Mouse (Mus musculus) testis, adult 2 months (tissue): ENCODE measurements around the gene Nagk. TPM values are rescaled to one million over a fixed set of nuclear protein-coding genes. Genes with fewer than 3 reads are reported as not detected.
"Not testable (repeated sequence)": the region's sequence is repeated elsewhere in the genome, so short reads cannot be mapped to it uniquely, and the experiment has no call there.

ENCODE experiments used
- H3K27ac ChIP-seq: fragments of 200-500 bp; 2 replicates; pipeline ENCODE4 v1.5.1; 2012; ENCODE audit warnings: low read depth, low read length; ENCODE audit not compliant: control insufficient read depth, insufficient read depth
- H3K27me3 ChIP-seq: fragments of 200-500 bp; 2 replicates; pipeline ENCODE4 v1.6.1; 2012; ENCODE audit warnings: mild to moderate bottlenecking, low read length, moderate library complexity; ENCODE audit not compliant: control insufficient read depth, insufficient read depth
- H3K36me3 ChIP-seq: fragments of 200-500 bp; 2 replicates; pipeline ENCODE4 v1.6.1; 2012; ENCODE audit warnings: mild to moderate bottlenecking, low read length; ENCODE audit not compliant: control insufficient read depth, insufficient read depth
- H3K4me1 ChIP-seq: fragments of 200-500 bp; 2 replicates; pipeline ENCODE4 v1.6.1; 2012; ENCODE audit warnings: low read length; ENCODE audit not compliant: control insufficient read depth, insufficient read depth
- H3K4me3 ChIP-seq: fragments of 200-500 bp; 2 replicates; pipeline ENCODE4 v1.5.1; 2012; ENCODE audit warnings: low read depth, mild to moderate bottlenecking, low read length, moderate library complexity, mixed read lengths; ENCODE audit not compliant: control insufficient read depth
- CTCF ChIP-seq: fragments of 200-500 bp; IDR thresholded peaks from 2 replicates; pipeline ENCODE4 v1.5.1; 2012; ENCODE audit warnings: low read depth, mild to moderate bottlenecking, inconsistent platforms, low read length, moderate library complexity; ENCODE audit not compliant: control insufficient read depth, insufficient read depth, insufficient replicate concordance
- POLR2A ChIP-seq: fragments of 200-500 bp; IDR thresholded peaks from 2 replicates; pipeline ENCODE4 v1.6.1; 2012; ENCODE audit warnings: low read depth, mild to moderate bottlenecking, inconsistent platforms, low read length, moderate library complexity; ENCODE audit not compliant: control insufficient read depth
- polyA plus RNA-seq: library from polyadenylated mRNA; depleted of rRNA; stranded (reverse); fragments of >200 nt; gene quantifications from 2 replicates; pipeline ENCODE4 v1.2.3, GENCODE M21; 2012

The Nagk gene
- polyA plus RNA-seq, 1 experiment, result 56.2 TPM

DNA sequence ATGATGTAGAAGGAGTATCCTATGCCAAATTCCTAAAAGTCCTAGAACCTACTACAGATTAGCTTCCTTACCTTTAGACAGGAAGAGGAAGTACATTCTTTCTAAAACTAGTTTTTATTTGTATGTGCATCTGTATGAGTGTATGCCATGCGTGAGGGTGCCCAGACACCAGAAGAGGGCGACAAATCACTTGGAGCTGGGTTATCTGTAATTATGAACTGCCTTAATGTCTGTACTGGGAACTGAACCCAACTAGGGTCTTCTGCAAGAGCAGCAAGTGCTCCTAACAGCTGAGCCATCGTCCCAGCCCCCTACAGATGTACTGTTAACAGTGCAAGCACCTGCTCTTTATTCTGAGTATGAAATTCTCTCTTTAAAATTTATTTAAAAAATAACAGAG is 21.0 kb downstream of the Nagk start:
- no peaks in the 10 kb centered on the region for H3K36me3 ChIP-seq
- H3K4me3 ChIP-seq, result no peak overlapping the region
- no peaks in the 10 kb centered on the region for H3K4me1 ChIP-seq
- no peak overlapping the region for H3K27ac ChIP-seq
- no peaks in the 10 kb centered on the region for H3K27me3 ChIP-seq
- TF ChIP-seq POLR2A (no peak), CTCF (no peak)

DNA sequence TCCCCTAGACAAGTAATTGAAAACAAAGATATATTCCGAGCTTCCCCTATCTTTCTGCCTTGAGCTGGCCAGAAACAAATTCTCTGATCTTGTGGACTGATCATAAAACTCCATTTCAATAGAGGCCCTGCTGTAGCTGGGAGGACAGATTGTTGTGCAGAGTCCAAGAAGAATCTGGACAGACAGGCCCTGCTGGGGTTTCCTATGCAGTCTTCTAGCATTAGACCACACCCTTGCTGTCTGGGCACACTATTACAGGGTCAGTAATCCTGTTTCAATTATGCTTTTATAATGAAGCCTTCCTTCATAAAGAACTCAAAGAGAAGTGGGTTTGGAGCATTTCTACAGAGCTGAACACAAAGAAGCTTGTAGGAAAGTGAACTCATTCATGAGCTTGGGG is 24.2 kb downstream of the Nagk start:
- Histone ChIP-seq H3K27ac (no peak overlapping the region), H3K36me3 (no peaks in the 10 kb centered on the region), H3K4me3 (no peak overlapping the region; the same call in 1 of the 2 replicates), H3K4me1 (no peaks in the 10 kb centered on the region), H3K27me3 (no peaks in the 10 kb centered on the region)
- no peak for TF ChIP-seq CTCF
- no peak for TF ChIP-seq POLR2A

DNA sequence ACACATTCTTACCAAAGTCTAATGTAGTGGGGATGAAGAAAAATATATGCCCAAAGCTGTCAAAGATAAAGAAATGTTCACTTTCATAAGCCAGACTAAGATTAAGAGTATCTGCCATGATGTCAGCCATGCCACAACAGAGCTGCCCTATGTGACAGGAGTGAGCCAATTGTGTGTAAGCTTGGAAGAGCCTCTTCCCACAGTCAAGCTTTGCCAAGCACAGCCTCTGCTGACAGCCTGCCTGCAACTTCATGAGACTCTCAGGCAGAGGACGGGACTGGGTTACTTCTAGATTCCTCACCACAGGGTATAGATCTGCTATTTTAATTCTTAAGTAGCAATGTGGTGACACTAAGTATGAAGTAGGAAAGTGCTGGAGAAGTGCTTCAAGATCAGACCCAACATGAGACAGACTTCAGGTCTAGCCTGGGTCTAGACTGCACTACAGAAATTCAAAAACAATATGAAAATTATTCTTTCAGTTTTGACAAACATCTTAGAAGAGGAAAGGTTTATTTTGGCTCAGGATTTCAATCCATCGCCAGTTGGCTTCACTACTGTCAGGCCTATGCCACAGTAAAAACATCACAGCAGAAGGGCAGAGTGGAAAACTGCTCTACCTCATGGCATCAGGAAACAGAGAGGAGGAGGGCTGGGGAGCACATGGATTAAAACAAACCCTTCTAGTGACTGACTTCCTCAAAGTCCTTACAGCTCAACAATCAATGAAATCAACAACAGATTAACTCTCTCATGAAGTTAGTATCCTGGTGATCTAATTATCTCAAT is 26.1 kb downstream of the Nagk start:
- H3K27me3 ChIP-seq, result no peaks in the 10 kb centered on the region
- H3K27ac ChIP-seq, result no peak overlapping the region
- no peak overlapping the region; the same call in 1 of the 2 replicates for H3K4me3 ChIP-seq
- no peaks in the 10 kb centered on the region for H3K36me3 ChIP-seq
- H3K4me1 ChIP-seq, result no peaks in the 10 kb centered on the region
- TF ChIP-seq POLR2A, result no peak
- TF ChIP-seq CTCF, result no peak

DNA sequence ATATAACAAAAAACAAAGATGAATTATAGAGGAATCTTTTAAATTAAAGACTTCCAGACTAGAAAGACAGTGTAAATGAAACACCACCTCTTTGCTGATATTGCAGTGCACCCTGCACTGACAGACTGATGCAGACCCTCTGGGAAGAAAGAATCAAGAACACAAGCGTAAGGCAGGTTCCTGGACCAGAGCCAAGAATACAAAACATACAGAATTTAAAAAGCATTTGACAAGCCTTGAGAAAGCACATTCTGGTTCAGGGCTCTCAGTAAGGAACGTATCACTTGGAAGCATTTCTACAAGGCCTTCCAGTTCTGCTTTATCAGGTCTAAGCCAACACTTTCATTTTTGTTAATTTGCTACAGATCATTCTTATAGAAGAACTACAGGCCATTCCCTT is 27.1 kb downstream of the Nagk start:
- no peak for TF ChIP-seq POLR2A
- TF ChIP-seq CTCF, result no peak
- no peak overlapping the region for H3K4me3 ChIP-seq
- H3K4me1 ChIP-seq, result no peaks in the 10 kb centered on the region
- H3K27me3 ChIP-seq, result no peaks in the 10 kb centered on the region
- H3K27ac ChIP-seq, result no peak overlapping the region
- no peaks in the 10 kb centered on the region for H3K36me3 ChIP-seq

DNA sequence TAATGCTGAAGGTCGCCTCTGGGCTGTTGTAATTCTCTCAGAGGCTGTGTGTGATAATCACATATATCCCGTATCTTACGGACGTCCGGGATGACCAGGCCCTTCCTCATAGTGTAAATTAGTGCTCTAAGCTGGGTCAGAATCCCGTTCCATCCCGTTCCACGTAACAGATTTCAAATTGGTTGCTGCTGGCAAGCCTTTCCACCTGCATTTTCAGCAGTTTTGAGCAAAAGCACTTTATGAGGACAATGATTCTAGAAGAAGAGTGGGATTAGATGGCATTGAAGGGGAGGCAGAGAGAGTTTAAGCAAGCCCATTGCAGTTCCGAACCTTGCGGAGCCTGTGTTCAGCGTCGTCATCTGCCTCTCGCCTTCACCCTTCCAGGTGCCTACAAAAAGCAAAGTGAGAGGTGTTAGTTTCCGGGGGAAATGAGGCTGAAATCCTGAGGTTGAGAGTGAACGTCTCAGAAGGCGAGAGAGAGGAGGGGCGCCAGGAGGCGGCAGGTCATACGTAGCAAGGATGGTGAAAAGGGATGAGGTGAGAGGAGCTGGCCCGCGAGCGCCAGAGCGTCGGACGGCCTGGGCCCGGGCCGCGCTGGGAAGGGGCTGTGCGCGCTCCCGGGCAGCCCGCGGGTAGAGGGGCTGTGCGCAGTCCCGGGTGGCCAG is 36.3 kb downstream of the Nagk start:
- Histone ChIP-seq H3K36me3 (no peaks in the 10 kb centered on the region), H3K27ac (peak overlapping the region; percentile 83), H3K27me3 (no peaks in the 10 kb centered on the region), H3K4me3 (peak overlapping the region; percentile 85), H3K4me1 (peaks cover 6% of the 10 kb centered on the region; the same call in 1 of the 2 replicates)
- TF ChIP-seq CTCF, result no peak
- no peak for TF ChIP-seq POLR2A

DNA sequence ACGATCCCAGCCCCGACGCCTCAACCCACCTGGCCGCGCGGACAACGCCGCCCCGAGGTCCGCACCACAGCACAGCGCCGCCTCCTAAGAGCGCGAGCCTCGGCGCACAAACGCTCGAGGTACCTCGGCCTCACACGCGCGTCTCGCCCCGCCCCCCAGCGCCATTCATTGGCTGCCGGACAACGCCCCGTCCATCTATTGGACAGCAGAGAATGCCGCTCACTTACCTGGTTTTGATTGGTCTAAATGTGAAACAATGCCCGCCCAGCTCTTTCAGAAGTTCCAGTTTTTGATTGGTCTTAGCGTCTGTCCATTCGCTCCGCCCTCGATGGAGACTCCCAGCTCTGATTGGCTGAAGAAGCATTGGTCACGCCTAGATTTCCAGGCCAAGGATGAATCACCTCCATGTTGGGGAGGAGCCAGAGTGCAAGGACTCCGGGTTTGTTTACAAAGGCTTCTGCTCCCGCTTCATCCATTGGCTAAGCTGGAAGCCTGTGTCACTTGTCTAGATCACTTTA is 36.9 kb downstream of the Nagk start, which contains the start of gene Paip2b:
Paip2b (minus strand) TSS at position 136 of the 518 bp plus-strand sequence.
- H3K27ac ChIP-seq, result peak within 1 kb of the TSS; percentile 83
- peaks cover 6% of the 10 kb centered on the region; the same call in 1 of the 2 replicates for H3K4me1 ChIP-seq
- H3K4me3 ChIP-seq, result peak within 1 kb of the TSS; percentile 85
- no peaks in the 10 kb centered on the region for H3K27me3 ChIP-seq
- H3K36me3 ChIP-seq, result no peaks in the 10 kb centered on the region
- TF ChIP-seq POLR2A, result peak; percentile 99
- peak; percentile 10; the same call in 1 of the 2 replicates for TF ChIP-seq CTCF

DNA sequence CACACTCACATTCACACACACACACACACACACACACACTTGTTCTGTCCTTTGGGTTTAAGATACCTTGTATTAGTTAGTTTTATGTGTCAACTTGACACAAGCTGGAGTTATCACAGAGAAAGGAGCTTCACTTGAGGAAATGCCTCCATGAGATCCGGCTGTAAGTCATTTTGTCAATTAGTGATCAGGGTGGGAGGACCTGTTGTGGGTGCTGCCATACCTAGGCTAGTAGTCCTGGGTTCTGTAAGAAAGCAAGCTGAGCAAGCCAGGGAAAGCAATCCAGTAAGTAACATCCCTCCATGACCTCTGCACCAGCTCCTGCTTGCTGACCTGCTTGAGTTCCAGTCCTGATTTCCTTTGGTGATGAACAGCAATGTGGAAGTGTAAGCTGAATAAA is 37.6 kb downstream of the Nagk start:
- H3K4me1 ChIP-seq, H3K27me3 ChIP-seq, H3K36me3 ChIP-seq: not testable (repeated sequence)
- peak overlapping the region; percentile 76 for H3K27ac ChIP-seq
- H3K4me3 ChIP-seq, result peak overlapping the region; percentile 85; the same call in 1 of the 2 replicates

DNA sequence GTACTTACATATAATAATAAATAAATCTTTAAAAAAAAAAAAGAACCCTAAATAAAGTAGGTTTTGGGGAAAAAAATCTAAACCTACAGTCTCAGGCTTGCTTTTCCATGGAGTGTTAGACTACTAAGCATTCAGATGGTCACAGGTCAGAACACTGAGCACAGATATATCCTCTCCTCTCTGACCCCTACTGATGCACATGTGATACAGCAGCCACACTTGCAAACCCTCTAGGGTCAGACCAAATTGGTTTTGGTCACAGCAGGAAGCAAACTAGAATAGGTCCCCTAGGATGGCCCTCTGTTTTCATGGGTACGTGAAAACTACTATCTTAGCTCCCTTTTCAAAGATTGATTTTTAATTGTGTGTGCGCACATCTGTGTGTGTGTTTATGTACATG is 42.0 kb downstream of the Nagk start:
- Histone ChIP-seq H3K4me3 (no peak overlapping the region), H3K4me1 (peaks cover 6% of the 10 kb centered on the region), H3K27ac (no peak overlapping the region), H3K36me3 (no peaks in the 10 kb centered on the region), H3K27me3 (no peaks in the 10 kb centered on the region)
- TF ChIP-seq CTCF (no peak), POLR2A (no peak)
